Mouse (Mus musculus): ENCODE data around the gene Rasal1. TPM values are rescaled to one million over a fixed set of nuclear protein-coding genes. Genes with fewer than 3 reads are reported as not detected.

Rasal1 gene
- polyA plus RNA-seq, 1 experiment from 2014 or later: not detected

DNA sequence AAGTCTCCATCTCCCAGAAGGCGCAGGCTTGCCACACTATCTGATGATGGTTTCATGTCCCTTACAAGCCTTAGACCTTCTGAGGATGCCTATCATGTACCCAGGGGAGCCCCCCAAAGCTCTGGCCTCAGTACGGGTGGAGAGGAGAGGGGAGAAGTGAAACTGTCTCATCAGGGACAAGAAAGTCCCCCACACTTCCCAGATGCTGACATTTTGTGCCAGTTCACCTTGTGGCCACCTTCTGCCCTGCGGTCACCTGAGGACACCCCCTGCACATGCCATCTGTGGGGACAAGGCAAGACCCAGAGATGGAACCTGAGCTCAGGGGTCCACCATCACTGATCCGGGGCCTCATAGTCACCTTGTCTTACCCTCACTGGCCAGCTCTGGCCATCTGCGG lies 39.3 kb downstream of the Rasal1 start:
- no peaks in the 10 kb centered on the region; the same call in 1 of the 2 replicates for H3K4me1 ChIP-seq (replicated peaks; ENCODE audit: control insufficient read depth, insufficient read depth, low read length)
- peaks cover 19% of the 10 kb centered on the region for H3K27me3 ChIP-seq (ENCODE audit: control insufficient read depth, insufficient read depth, low read length)
- H3K9me3 ChIP-seq (ENCODE audit: control insufficient read depth, low read length): no peaks in the 10 kb centered on the region
- WGBS: 93% methylated on average over 5 of the region's 5 CpGs
- DNase-seq (ENCODE audit: low spot score) (no peak), ATAC-seq (ENCODE audit: low FRiP score) (no peak)
- no peak overlapping the region for H3K4me2 ChIP-seq (replicated peaks; ENCODE audit: low read depth, low read length)
- no peaks in the 10 kb centered on the region for H3K36me3 ChIP-seq (ENCODE audit: control insufficient read depth, insufficient read depth, low read length)
- H3K9ac ChIP-seq (ENCODE audit: low read depth, low read length): no peak overlapping the region
- no peak overlapping the region for H3K4me3 ChIP-seq (ENCODE audit: low read depth, low read length)
- no peak overlapping the region for H3K27ac ChIP-seq (ENCODE audit: low read depth, low read length)

DNA sequence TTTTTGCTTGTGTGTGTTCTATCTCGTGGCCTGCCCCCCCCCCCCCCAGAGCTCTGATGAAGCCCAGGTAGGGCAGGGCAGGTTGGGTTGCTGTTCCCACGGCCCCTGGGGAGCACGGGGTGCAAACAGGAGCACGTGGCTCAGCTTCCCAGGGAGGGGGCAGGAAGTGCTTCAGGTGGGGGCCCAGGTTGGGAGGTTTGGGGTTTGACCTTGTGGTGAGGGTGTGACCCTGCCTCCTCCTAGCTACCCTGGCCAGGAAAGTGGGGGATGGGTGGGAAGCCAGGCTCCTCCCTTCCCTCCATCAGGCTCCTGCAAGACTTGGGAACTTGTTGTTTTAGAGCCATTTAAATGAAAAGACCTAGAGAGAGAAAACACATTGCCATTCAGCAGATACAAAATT lies 39.8 kb downstream of the Rasal1 start:
- no peaks in the 10 kb centered on the region for H3K36me3 ChIP-seq (ENCODE audit: control insufficient read depth, insufficient read depth, low read length)
- no peaks in the 10 kb centered on the region for H3K9me3 ChIP-seq (ENCODE audit: control insufficient read depth, low read length)
- 39% methylated on average over 4 of the region's 4 CpGs for WGBS
- H3K27ac ChIP-seq (ENCODE audit: low read depth, low read length): no peak overlapping the region
- no peak for ATAC-seq (ENCODE audit: low FRiP score)
- H3K27me3 ChIP-seq (ENCODE audit: control insufficient read depth, insufficient read depth, low read length): peaks cover 19% of the 10 kb centered on the region
- no peak overlapping the region for H3K9ac ChIP-seq (ENCODE audit: low read depth, low read length)
- H3K4me3 ChIP-seq (ENCODE audit: low read depth, low read length): no peak overlapping the region
- H3K4me1 ChIP-seq (replicated peaks; ENCODE audit: control insufficient read depth, insufficient read depth, low read length): no peaks in the 10 kb centered on the region
- no peak overlapping the region for H3K4me2 ChIP-seq (replicated peaks; ENCODE audit: low read depth, low read length)
- DNase-seq (ENCODE audit: low spot score): no peak

GRCm38 (mm10) chr5:120690417-120690816 lies 41.8 kb downstream of the Rasal1 start:
- Histone ChIP-seq H3K9ac (ENCODE audit: low read depth, low read length) (no peak overlapping the region), H3K9me3 (ENCODE audit: control insufficient read depth, low read length) (no peaks in the 10 kb centered on the region), H3K4me1 (replicated peaks; ENCODE audit: control insufficient read depth, insufficient read depth, low read length) (peaks cover 4% of the 10 kb centered on the region; the same call in 1 of the 2 replicates), H3K4me3 (ENCODE audit: low read depth, low read length) (no peak overlapping the region), H3K27me3 (ENCODE audit: control insufficient read depth, insufficient read depth, low read length) (peaks cover 32% of the 10 kb centered on the region), H3K36me3 (ENCODE audit: control insufficient read depth, insufficient read depth, low read length) (no peaks in the 10 kb centered on the region), H3K27ac (ENCODE audit: low read depth, low read length) (no peak overlapping the region), H3K4me2 (replicated peaks; ENCODE audit: low read depth, low read length) (no peak overlapping the region)
- DNase-seq (ENCODE audit: low spot score) (no peak), ATAC-seq (ENCODE audit: low FRiP score) (no peak)
- WGBS: 51% methylated on average over 4 of the region's 4 CpGs

DNA sequence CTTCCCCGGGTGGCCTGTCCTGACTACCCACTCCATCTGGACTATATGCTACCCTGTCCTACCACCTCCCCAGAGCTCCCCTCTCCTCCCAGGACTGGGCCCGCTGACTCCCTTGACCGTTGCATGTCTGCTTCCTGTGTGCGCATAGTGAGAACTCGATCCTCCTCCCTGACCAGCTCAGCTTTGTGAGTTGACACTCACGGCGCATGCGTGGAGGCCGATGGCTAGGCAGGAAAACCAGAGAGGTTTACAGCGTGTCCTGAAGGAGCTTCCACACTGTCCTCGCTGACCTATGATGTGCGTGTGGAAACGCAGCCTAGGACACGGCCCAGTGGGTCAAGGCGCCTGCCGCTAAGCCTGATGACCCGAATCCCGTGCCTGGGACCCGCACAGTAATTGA lies 43.4 kb downstream of the Rasal1 start:
- Histone ChIP-seq H3K4me3 (ENCODE audit: low read depth, low read length) (no peak overlapping the region), H3K27ac (ENCODE audit: low read depth, low read length) (no peak overlapping the region), H3K9me3 (ENCODE audit: control insufficient read depth, low read length) (no peaks in the 10 kb centered on the region), H3K9ac (ENCODE audit: low read depth, low read length) (no peak overlapping the region), H3K27me3 (ENCODE audit: control insufficient read depth, insufficient read depth, low read length) (peaks cover 39% of the 10 kb centered on the region), H3K36me3 (ENCODE audit: control insufficient read depth, insufficient read depth, low read length) (no peaks in the 10 kb centered on the region), H3K4me1 (replicated peaks; ENCODE audit: control insufficient read depth, insufficient read depth, low read length) (peaks cover 4% of the 10 kb centered on the region; the same call in 1 of the 2 replicates), H3K4me2 (replicated peaks; ENCODE audit: low read depth, low read length) (no peak overlapping the region)
- ATAC-seq (ENCODE audit: low FRiP score) (no peak), DNase-seq (ENCODE audit: low spot score) (no peak)
- WGBS: 74% methylated on average over 19 of the region's 19 CpGs

DNA sequence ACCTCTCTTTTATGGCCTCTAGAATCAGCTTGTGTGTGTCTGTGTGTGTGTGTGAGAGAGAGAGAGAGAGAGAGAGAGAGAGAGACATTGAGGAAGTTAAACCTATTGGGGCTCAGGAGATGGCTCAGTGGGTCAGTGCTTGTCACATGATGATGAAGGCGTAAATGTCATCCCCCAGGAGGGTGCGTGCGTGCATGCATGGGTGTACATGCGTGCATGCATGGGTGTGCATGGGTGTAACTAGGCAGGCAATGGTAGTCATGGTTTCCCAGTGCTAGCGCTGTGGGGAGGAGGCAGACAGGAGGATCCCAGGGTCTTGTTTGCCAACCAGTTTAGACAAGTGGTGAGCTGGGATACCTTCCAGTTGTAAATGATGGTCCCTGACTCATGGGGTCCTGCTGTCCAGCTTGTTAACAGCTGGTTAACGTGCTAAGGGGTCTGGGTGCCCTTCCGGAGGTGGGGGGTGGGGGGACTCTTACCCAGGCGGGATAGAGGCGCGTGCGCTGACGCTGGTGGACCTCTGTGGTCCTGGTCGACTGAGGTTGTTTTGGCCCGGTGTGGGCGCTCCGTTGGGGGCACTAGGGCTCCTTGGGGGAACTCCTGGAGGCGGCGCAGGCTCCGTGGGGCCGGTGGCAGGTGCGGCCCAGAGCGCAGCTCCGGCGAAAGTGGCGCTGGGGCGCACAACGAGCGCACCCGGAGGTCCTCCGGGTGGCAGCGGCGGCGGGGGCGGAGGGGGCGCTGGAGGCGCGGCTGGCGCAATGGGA lies 45.5 kb downstream of the Rasal1 start:
- no peak for ATAC-seq (ENCODE audit: low FRiP score)
- 11% methylated on average over 34 of the region's 38 CpGs for WGBS
- no peak overlapping the region; the same call in 1 of the 2 replicates for H3K4me3 ChIP-seq (ENCODE audit: low read depth, low read length)
- H3K27ac ChIP-seq (ENCODE audit: low read depth, low read length): no peak overlapping the region
- H3K9ac ChIP-seq (ENCODE audit: low read depth, low read length): no peak overlapping the region
- peaks cover 39% of the 10 kb centered on the region for H3K27me3 ChIP-seq (ENCODE audit: control insufficient read depth, insufficient read depth, low read length)
- DNase-seq (ENCODE audit: low spot score): no peak
- no peaks in the 10 kb centered on the region for H3K9me3 ChIP-seq (ENCODE audit: control insufficient read depth, low read length)
- no peaks in the 10 kb centered on the region for H3K36me3 ChIP-seq (ENCODE audit: control insufficient read depth, insufficient read depth, low read length)
- H3K4me2 ChIP-seq (replicated peaks; ENCODE audit: low read depth, low read length): peak overlapping the region; percentile 25; the same call in 1 of the 2 replicates
- H3K4me1 ChIP-seq (replicated peaks; ENCODE audit: control insufficient read depth, insufficient read depth, low read length): peaks cover 4% of the 10 kb centered on the region; the same call in 1 of the 2 replicates

GRCm38 (mm10) chr5:120694695-120695074 lies 46.1 kb downstream of the Rasal1 start:
- whole genome bisulfite sequencing: 2% methylated on average over 41 of the region's 41 CpGs
- Histone ChIP-seq H3K4me1 (replicated peaks; ENCODE audit: control insufficient read depth, insufficient read depth, low read length) (peaks cover 4% of the 10 kb centered on the region; the same call in 1 of the 2 replicates), H3K27me3 (ENCODE audit: control insufficient read depth, insufficient read depth, low read length) (peaks cover 39% of the 10 kb centered on the region), H3K36me3 (ENCODE audit: control insufficient read depth, insufficient read depth, low read length) (no peaks in the 10 kb centered on the region), H3K9me3 (ENCODE audit: control insufficient read depth, low read length) (no peaks in the 10 kb centered on the region), H3K9ac (ENCODE audit: low read depth, low read length) (no peak overlapping the region), H3K4me3 (ENCODE audit: low read depth, low read length) (no peak overlapping the region; the same call in 1 of the 2 replicates), H3K4me2 (replicated peaks; ENCODE audit: low read depth, low read length) (peak overlapping the region; percentile 25), H3K27ac (ENCODE audit: low read depth, low read length) (no peak overlapping the region)
- no peak for DNase-seq (ENCODE audit: low spot score)
- no peak for ATAC-seq (ENCODE audit: low FRiP score)

- Histone ChIP-seq H3K9ac (ENCODE audit: low read depth, low read length) (no peak overlapping the region), H3K27ac (ENCODE audit: low read depth, low read length) (no peak overlapping the region), H3K4me1 (replicated peaks; ENCODE audit: control insufficient read depth, insufficient read depth, low read length) (peaks cover 4% of the 10 kb centered on the region; the same call in 1 of the 2 replicates), H3K4me2 (replicated peaks; ENCODE audit: low read depth, low read length) (no peak overlapping the region), H3K27me3 (ENCODE audit: control insufficient read depth, insufficient read depth, low read length) (peaks cover 39% of the 10 kb centered on the region), H3K36me3 (ENCODE audit: control insufficient read depth, insufficient read depth, low read length) (no peaks in the 10 kb centered on the region), H3K4me3 (ENCODE audit: low read depth, low read length) (no peak overlapping the region), H3K9me3 (ENCODE audit: control insufficient read depth, low read length) (no peaks in the 10 kb centered on the region)
- ATAC-seq (ENCODE audit: low FRiP score): no peak
- no peak for DNase-seq (ENCODE audit: low spot score)
- 68% methylated on average over 16 of the region's 16 CpGs for WGBS
These were observed 47.6 kb downstream of the Rasal1 start for GRCm38 (mm10) chr5:120696057-120696743.

DNA sequence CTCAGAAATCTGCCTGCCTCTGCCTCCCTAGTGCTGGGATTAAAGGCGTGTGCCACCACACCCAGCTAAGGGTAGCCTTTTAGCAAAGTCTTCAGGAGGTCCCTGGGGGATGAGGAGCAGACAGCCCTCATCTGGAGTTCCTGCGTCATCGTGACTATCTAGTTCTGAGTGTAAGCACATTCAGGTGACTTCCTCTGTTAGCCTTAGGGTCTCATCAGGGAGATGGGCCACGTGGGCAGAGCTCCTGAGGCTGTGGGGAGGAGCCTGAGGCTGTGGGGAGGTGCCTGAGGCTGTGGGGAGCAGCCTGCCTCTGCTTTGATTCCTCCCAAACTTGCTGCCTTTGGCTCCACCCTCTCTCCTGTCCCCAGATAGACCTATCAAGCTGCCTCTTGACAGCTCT lies 48.3 kb downstream of the Rasal1 start:
- ATAC-seq (ENCODE audit: low FRiP score) (no peak), DNase-seq (ENCODE audit: low spot score) (no peak)
- Histone ChIP-seq H3K4me2 (replicated peaks; ENCODE audit: low read depth, low read length) (no peak overlapping the region), H3K9me3 (ENCODE audit: control insufficient read depth, low read length) (no peaks in the 10 kb centered on the region), H3K36me3 (ENCODE audit: control insufficient read depth, insufficient read depth, low read length) (no peaks in the 10 kb centered on the region), H3K27ac (ENCODE audit: low read depth, low read length) (no peak overlapping the region), H3K4me3 (ENCODE audit: low read depth, low read length) (no peak overlapping the region), H3K27me3 (ENCODE audit: control insufficient read depth, insufficient read depth, low read length) (peaks cover 39% of the 10 kb centered on the region), H3K9ac (ENCODE audit: low read depth, low read length) (no peak overlapping the region), H3K4me1 (replicated peaks; ENCODE audit: control insufficient read depth, insufficient read depth, low read length) (peaks cover 4% of the 10 kb centered on the region; the same call in 1 of the 2 replicates)
- WGBS: 64% methylated on average over 4 of the region's 4 CpGs
